Mouse (Mus musculus) cortical plate, adult 2 months (tissue): Measurements from ENCODE around the gene Ell3.

ENCODE experiments used
- CTCF ChIP-seq: fragments of 200-500 bp; IDR thresholded peaks from 2 replicates; pipeline ENCODE4 v1.5.1; 2011; ENCODE audit warnings: mild to moderate bottlenecking, control low read depth, low read length; ENCODE audit not compliant: insufficient read depth; ENCODE audit errors: extremely low read depth
- POLR2A ChIP-seq: fragments of 200-500 bp; IDR thresholded peaks from 2 replicates; pipeline ENCODE4 v1.6.1; 2011; ENCODE audit warnings: mild to moderate bottlenecking, low read length, control low read depth; ENCODE audit not compliant: insufficient read depth; ENCODE audit errors: extremely low read depth

GRCm38 (mm10) chr2:121425890-121426289, 18.2 kb downstream of the Ell3 start:
- no peak for TF ChIP-seq CTCF
- TF ChIP-seq POLR2A, result no peak
